Mouse (Mus musculus) kidney, embryonic 14.5 days (tissue): ENCODE measurements around the gene Nova1. TPM values are rescaled to one million over a fixed set of nuclear protein-coding genes. Genes with fewer than 3 reads are reported as not detected.

Experiments used
- ATAC-seq: fragments of 200-750 bp; cut with Nextera tagmentation; 2 replicates; pipeline ENCODE4 v1.8.0; 2017; ENCODE audit warnings: moderate number of reproducible peaks, mild to moderate bottlenecking, moderate TSS enrichment, moderate library complexity; ENCODE audit not compliant: low FRiP score, low TSS enrichment
- H3K27ac ChIP-seq: fragments of 300-500 bp; sonication (generic); 2 replicates; pipeline ENCODE4 v1.5.1; 2014; ENCODE audit warnings: low read depth, mild to moderate bottlenecking, low read length, moderate library complexity, mixed read lengths
- H3K27me3 ChIP-seq: fragments of 300-500 bp; sonication (generic); 2 replicates; pipeline ENCODE4 v1.6.1; 2014; ENCODE audit warnings: mild to moderate bottlenecking, low read length; ENCODE audit not compliant: control insufficient read depth, insufficient read depth
- H3K36me3 ChIP-seq: fragments of 300-500 bp; sonication (generic); 2 replicates; pipeline ENCODE4 v1.6.1; 2014; ENCODE audit warnings: low read length, mixed read lengths; ENCODE audit not compliant: control insufficient read depth, insufficient read depth
- H3K4me1 ChIP-seq: fragments of 300-500 bp; sonication (generic); 2 replicates; pipeline ENCODE4 v1.6.1; 2014; ENCODE audit warnings: low read length, mixed read lengths; ENCODE audit not compliant: control insufficient read depth, insufficient read depth
- H3K4me2 ChIP-seq: fragments of 300-500 bp; sonication (generic); replicated peaks from 2 replicates; pipeline ENCODE4 v1.6.1; 2014; ENCODE audit warnings: low read depth, mild to moderate bottlenecking, low read length
- H3K4me3 ChIP-seq: fragments of 300-500 bp; sonication (generic); 2 replicates; pipeline ENCODE4 v1.5.1; 2014; ENCODE audit warnings: mild to moderate bottlenecking, low read length
- H3K9ac ChIP-seq: fragments of 300-500 bp; sonication (generic); 2 replicates; pipeline ENCODE4 v1.6.1; 2014; ENCODE audit warnings: low read depth, mild to moderate bottlenecking, low read length, moderate library complexity
- H3K9me3 ChIP-seq: fragments of 300-500 bp; sonication (generic); 2 replicates; pipeline ENCODE4 v1.6.1; 2016; ENCODE audit warnings: low read length; ENCODE audit not compliant: control insufficient read depth
- WGBS: fragments of 180-500 bp; shearing (Covaris S2); extraction: QIAGEN DNeasy Blood & Tissue Kit; methylation state at CpG from one replicate; pipeline ENCODE4 v1.1.7; 2014; 5-methylcytosine and 5-hydroxymethylcytosine counted together
- polyA plus RNA-seq: library from polyadenylated mRNA; unstranded; fragments of >200 nt; fragmentation: Nextera tagmentation; extraction: Ambion mirVana; gene quantifications from 2 replicates; pipeline ENCODE4 v1.2.1, GENCODE M21; 2014

The Nova1 gene
- polyA plus RNA-seq, 1 experiment from 2014 or later: 2.8 TPM

DNA sequence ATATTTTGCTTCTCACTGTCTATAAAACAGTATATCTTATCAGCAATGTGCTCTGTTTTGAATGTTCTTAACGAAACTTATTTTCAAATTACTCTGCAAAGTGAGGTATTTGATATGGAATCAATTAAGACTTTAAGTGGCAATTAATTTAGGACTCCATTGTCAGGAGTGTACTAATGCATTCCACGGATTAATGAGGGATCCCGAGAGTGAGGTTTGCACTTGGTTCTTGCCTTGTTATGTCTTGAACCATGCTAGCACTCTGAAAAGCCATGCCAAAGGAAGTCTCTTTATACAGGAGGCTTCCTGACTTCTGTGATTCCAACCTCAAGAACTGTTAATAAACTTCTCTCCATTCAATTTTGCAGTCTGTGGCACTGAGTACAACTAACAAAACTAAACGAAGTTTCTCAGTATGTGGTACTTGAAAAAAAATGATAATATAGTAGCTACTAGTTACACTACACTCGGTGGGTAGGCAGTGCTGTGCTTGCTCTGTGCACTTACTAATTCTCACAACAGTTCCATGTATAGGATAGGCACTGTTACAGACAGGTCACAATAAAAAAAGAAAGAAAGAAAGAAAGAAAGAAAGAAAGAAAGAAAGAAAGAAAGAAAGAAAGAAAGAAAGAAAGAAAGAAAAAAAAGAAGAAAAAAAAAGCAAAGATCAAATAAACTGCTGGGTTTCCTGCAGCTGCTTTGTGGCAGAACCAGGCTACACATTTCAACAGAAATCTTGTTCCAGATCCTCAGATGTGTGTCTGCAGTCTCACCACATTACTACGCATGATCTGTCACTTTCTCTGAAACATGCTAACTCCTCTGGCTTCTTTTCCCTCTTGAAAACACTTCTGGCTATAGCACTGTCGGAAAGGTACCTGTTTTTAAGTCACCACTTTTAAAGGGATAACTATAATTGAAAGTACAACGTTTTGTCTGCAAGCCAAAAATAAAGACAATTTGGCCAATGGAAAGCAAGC lies 36.1 kb downstream of the Nova1 start:
- Histone ChIP-seq H3K9ac (no peak overlapping the region), H3K4me2 (no peak overlapping the region), H3K36me3 (no peaks in the 10 kb centered on the region), H3K27me3 (no peaks in the 10 kb centered on the region), H3K4me1 (no peaks in the 10 kb centered on the region), H3K27ac (no peak overlapping the region), H3K4me3 (no peak overlapping the region), H3K9me3 (no peaks in the 10 kb centered on the region)
- 69% methylated on average over 8 of the region's 8 CpGs for WGBS
- ATAC-seq: no peak

DNA sequence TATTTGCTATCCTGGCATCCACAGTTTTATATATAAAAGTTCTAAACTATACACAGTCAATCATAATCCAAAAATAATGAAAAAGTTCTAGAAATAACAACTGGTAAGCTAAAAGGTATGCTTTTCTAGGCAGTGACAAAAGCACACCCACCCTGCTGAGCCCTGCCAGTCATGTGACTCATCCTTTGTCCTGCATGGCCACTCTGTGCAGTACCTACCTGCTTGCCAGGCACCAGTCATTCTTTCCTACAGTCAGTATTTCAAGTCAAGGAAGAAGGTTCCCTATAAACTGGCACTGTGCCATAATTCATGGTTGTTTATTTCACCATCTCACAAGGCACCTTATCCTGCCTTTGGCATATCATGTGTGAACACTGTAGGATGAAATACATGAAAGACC lies 37.2 kb downstream of the Nova1 start:
- Histone ChIP-seq H3K4me2 (no peak overlapping the region), H3K27ac (no peak overlapping the region), H3K4me3 (no peak overlapping the region), H3K4me1 (no peaks in the 10 kb centered on the region), H3K27me3 (no peaks in the 10 kb centered on the region), H3K9me3 (no peaks in the 10 kb centered on the region), H3K36me3 (no peaks in the 10 kb centered on the region), H3K9ac (no peak overlapping the region)
- no peak for ATAC-seq

DNA sequence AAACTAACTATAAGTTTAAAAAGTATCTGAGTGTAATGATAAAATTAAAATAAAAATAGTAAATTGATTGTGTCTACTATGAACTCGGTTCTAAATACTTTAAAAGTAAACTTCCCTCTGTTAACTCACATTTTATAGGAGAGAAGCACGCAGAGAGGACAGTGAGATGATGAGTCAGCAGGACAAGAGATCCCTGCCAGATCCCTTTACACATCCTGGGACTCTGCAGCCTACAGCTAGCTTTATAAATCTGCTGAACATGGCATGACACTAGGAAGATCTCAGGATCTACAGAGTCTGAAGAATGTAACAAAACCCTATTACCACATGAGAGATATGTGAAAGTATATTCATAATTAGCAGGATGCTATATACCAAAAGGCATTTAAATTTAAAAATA lies 37.7 kb downstream of the Nova1 start:
- ATAC-seq: no peak

DNA sequence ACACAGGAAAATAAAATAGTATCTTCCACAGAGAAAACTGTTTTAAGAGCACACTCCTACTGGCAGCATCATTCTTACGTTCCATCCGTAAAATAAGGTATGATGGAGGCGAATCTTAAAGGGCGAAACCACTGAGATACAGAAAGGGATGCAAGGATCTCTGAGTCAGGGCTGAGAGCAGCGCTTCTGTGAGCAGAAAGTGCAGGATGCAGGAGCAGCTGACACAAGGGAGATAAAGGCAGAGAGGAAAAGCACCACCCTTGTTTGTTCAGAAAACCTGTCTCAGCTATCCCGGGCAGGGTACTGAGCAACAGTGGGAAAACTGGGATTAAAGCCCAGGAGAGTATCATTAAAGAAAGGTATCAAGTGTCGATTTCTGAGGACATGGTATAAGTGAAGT lies 59.3 kb downstream of the Nova1 start:
- Histone ChIP-seq H3K27me3 (no peaks in the 10 kb centered on the region), H3K27ac (no peak overlapping the region), H3K9ac (no peak overlapping the region), H3K4me3 (no peak overlapping the region), H3K36me3 (no peaks in the 10 kb centered on the region), H3K4me2 (no peak overlapping the region), H3K4me1 (no peaks in the 10 kb centered on the region), H3K9me3 (no peaks in the 10 kb centered on the region)
- 67% methylated on average over 7 of the region's 7 CpGs for WGBS
- no peak for ATAC-seq

More for the DNA sequence above, 37.7 kb downstream of the Nova1 start:
- H3K27me3 ChIP-seq: no peaks in the 10 kb centered on the region
- no peak overlapping the region for H3K9ac ChIP-seq
- H3K36me3 ChIP-seq: no peaks in the 10 kb centered on the region
- H3K27ac ChIP-seq: no peak overlapping the region
- H3K4me2 ChIP-seq: no peak overlapping the region
- H3K4me1 ChIP-seq: no peaks in the 10 kb centered on the region
- WGBS: 76% methylated on average over 2 of the region's 2 CpGs
- no peak overlapping the region for H3K4me3 ChIP-seq
- H3K9me3 ChIP-seq: no peaks in the 10 kb centered on the region

DNA sequence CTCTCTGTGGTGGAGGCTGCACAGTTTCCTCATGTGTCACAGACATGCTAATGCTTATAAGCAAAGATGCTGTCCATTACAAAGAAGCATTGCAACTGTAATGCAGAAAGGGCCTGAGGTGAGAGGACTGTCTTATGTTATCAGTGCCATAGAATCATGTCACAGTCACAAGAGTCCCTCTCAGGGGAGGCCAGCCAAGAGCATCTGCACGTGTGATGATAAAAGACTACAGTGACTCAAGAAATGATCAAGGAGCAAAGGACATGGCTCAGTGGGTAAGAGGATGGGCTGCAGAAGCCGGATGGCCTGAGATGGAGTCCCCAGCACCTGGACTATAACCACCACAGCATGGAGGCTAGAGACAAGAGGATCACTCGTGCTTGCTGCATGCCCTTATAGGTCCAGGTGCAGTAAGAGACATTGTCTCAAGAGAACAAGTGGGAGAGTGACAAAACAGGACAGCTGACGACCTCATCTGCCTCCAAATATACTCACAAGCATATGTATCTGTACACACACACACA lies 64.3 kb downstream of the Nova1 start:
- H3K9me3 ChIP-seq: no peaks in the 10 kb centered on the region

DNA sequence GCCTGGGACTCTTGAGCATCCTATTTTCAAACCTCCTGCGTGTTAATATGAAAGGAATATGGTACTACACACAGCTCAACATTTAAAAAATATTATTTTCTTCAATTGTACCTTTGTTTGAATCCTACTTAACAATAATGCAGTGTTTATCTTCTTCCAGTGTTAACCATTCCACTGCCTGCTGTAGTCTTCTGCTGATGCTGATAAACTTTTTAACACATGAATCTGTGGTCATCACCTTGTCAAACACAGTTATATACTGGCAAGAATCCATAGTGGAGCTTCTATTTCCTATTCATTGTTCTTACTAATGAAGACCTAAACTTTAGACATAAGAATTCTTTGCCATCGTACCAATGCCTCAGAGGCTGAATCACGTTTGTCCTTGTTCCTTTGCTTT lies 65.6 kb downstream of the Nova1 start:
- no peak for ATAC-seq
- Histone ChIP-seq H3K9ac (no peak overlapping the region), H3K4me3 (no peak overlapping the region), H3K9me3 (no peaks in the 10 kb centered on the region), H3K27ac (no peak overlapping the region), H3K4me2 (no peak overlapping the region), H3K27me3 (no peaks in the 10 kb centered on the region), H3K4me1 (no peaks in the 10 kb centered on the region), H3K36me3 (no peaks in the 10 kb centered on the region)
- 85% methylated on average over 3 of the region's 3 CpGs for WGBS

More for the DNA sequence above, 64.3 kb downstream of the Nova1 start:
- H3K27me3 ChIP-seq: no peaks in the 10 kb centered on the region
- no peak overlapping the region for H3K4me3 ChIP-seq
- no peak overlapping the region for H3K4me2 ChIP-seq
- H3K27ac ChIP-seq: no peak overlapping the region
- H3K36me3 ChIP-seq: no peaks in the 10 kb centered on the region
- 66% methylated on average over 4 of the region's 4 CpGs for WGBS
- ATAC-seq: no peak
- H3K9ac ChIP-seq: no peak overlapping the region
- H3K4me1 ChIP-seq: no peaks in the 10 kb centered on the region

DNA sequence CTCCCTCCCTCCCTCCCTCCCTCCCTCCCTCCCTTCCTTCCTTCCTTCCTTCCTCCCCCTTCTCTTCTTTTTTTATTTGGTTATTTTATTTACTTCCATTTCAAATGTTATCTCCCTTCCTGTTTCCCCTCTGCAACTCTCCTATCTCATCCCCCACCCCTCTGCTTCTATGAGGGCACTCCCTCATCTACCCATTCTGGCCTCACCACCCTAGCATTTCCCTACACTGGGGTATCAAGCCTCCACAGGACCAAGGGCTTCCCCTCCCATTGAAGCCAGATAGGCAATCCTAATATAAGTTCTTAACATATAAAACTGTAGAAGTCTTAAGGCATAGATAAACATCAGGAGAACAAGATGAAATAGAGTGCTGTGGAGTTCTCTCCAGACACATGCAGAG lies 85.5 kb downstream of the Nova1 start:
- H3K9ac ChIP-seq: no peak overlapping the region
- no peaks in the 10 kb centered on the region for H3K27me3 ChIP-seq
- ATAC-seq: no peak
- H3K9me3 ChIP-seq: no peaks in the 10 kb centered on the region
- H3K27ac ChIP-seq: no peak overlapping the region
- H3K4me3 ChIP-seq: no peak overlapping the region
- no peak overlapping the region for H3K4me2 ChIP-seq
- H3K4me1 ChIP-seq: no peaks in the 10 kb centered on the region
- H3K36me3 ChIP-seq: no peaks in the 10 kb centered on the region

DNA sequence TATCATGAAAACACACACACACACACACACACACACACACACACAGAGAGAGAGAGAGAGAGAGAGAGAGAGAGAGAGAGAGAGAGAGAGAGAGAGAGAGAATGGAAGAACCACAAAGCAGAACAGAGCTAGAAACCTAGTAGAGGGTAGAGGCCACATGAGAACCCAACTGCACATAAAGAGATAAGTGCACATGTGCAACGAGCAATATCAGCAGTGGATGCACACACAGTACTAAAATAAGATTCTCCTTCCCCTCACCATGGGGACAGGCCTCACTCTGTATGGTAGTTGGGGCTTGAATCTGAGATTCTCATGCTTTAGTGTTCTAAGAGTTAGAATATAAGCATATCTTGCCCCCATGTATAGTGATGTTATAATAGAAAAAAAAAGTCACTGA lies 86.8 kb downstream of the Nova1 start:
- 82% methylated on average over 1 of the region's 1 CpGs for WGBS

DNA sequence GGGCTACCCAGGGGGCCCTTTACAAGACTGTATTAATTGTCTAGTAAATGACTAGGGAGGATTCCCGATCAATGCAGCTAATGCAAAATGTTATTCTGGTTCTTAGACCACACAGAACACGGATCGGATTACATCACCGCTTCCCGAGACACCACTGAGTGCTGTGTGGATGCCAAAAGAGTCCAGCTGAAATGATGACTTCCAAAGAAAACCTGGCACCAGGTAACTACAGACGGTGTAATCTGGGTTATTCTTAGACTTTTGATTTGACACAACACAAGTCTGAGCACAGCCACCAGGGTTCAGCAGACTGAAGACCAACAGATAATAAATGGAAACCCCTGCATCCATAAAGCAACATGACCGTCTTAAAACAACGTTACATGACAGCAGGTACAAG lies 96.8 kb downstream of the Nova1 start:
- no peaks in the 10 kb centered on the region for H3K4me1 ChIP-seq
- no peaks in the 10 kb centered on the region for H3K27me3 ChIP-seq
- no peaks in the 10 kb centered on the region for H3K36me3 ChIP-seq
- no peak overlapping the region for H3K9ac ChIP-seq
- H3K9me3 ChIP-seq: no peaks in the 10 kb centered on the region
- H3K27ac ChIP-seq: no peak overlapping the region
- H3K4me3 ChIP-seq: no peak overlapping the region
- 46% methylated on average over 8 of the region's 8 CpGs for WGBS
- no peak for ATAC-seq
- H3K4me2 ChIP-seq: no peak overlapping the region

More for the DNA sequence above, 86.8 kb downstream of the Nova1 start:
- Histone ChIP-seq H3K9ac (no peak overlapping the region), H3K4me3 (no peak overlapping the region), H3K27me3 (no peaks in the 10 kb centered on the region), H3K36me3 (no peaks in the 10 kb centered on the region), H3K4me2 (no peak overlapping the region), H3K4me1 (no peaks in the 10 kb centered on the region), H3K9me3 (no peaks in the 10 kb centered on the region), H3K27ac (no peak overlapping the region)
- ATAC-seq: no peak
